Mouse (Mus musculus) intestine, embryonic 15.5 days (tissue): Measurements from ENCODE around the gene Gtf2f2. TPM values are rescaled to one million over a fixed set of nuclear protein-coding genes. Genes with fewer than 3 reads are reported as not detected.

Source experiments
- ATAC-seq: fragments of 200-750 bp; cut with Nextera tagmentation; 2 replicates; pipeline ENCODE4 v1.8.0; 2017; ENCODE audit warnings: moderate TSS enrichment, moderate library complexity
- H3K27ac ChIP-seq: fragments of 300-500 bp; sonication (generic); 2 replicates; pipeline ENCODE4 v1.5.1; 2015; ENCODE audit warnings: mild to moderate bottlenecking, inconsistent platforms
- H3K27me3 ChIP-seq: fragments of 300-500 bp; sonication (generic); replicated peaks from 2 replicates; pipeline ENCODE4 v1.6.1; 2015; ENCODE audit warnings: inconsistent platforms
- H3K36me3 ChIP-seq: fragments of 300-500 bp; sonication (generic); 2 replicates; pipeline ENCODE4 v1.6.1; 2015; ENCODE audit warnings: inconsistent platforms
- H3K4me1 ChIP-seq: fragments of 300-500 bp; sonication (generic); replicated peaks from 2 replicates; pipeline ENCODE4 v1.6.1; 2015; ENCODE audit warnings: inconsistent platforms
- H3K4me2 ChIP-seq: fragments of 300-500 bp; sonication (generic); replicated peaks from 2 replicates; pipeline ENCODE4 v1.6.1; 2015; ENCODE audit warnings: mild to moderate bottlenecking, inconsistent platforms
- H3K4me3 ChIP-seq: fragments of 300-500 bp; sonication (generic); replicated peaks from 2 replicates; pipeline ENCODE4 v1.5.1; 2015; ENCODE audit warnings: inconsistent platforms
- H3K9ac ChIP-seq: fragments of 300-500 bp; sonication (generic); 2 replicates; pipeline ENCODE4 v1.6.1; 2015; ENCODE audit warnings: inconsistent platforms
- H3K9me3 ChIP-seq: fragments of 300-500 bp; sonication (generic); 2 replicates; pipeline ENCODE4 v1.6.1; 2016; ENCODE audit warnings: inconsistent platforms
- WGBS: fragments of 180-500 bp; shearing (Covaris S2); methylation state at CpG from one replicate; pipeline ENCODE4 v1.1.7; 2015; 5-methylcytosine and 5-hydroxymethylcytosine counted together
- polyA plus RNA-seq: library from polyadenylated mRNA; unstranded; fragments of >200 nt; fragmentation: Nextera tagmentation; extraction: Ambion mirVana; gene quantifications from 2 replicates; pipeline ENCODE4 v1.2.1, GENCODE M21; 2015

The Gtf2f2 gene
- polyA plus RNA-seq, 1 experiment from 2014 or later: 37.2 TPM

- H3K27me3 ChIP-seq: no peaks in the 10 kb centered on the region
- H3K4me2 ChIP-seq: no peak overlapping the region
- H3K4me1 ChIP-seq: no peaks in the 10 kb centered on the region
- no peak overlapping the region for H3K4me3 ChIP-seq
- no peak overlapping the region for H3K27ac ChIP-seq
- no peaks in the 10 kb centered on the region for H3K36me3 ChIP-seq
- ATAC-seq: no peak
- no peaks in the 10 kb centered on the region for H3K9me3 ChIP-seq
- no peak overlapping the region for H3K9ac ChIP-seq
- WGBS: 83% methylated on average over 2 of the region's 2 CpGs
Observed at GRCm38 (mm10) chr14:75902013-75902412, 108.7 kb downstream of the Gtf2f2 start.

- no peaks in the 10 kb centered on the region for H3K27me3 ChIP-seq
- no peaks in the 10 kb centered on the region for H3K9me3 ChIP-seq
- no peak overlapping the region for H3K4me3 ChIP-seq
- no peak overlapping the region for H3K27ac ChIP-seq
- whole genome bisulfite sequencing: 60% methylated on average over 5 of the region's 5 CpGs
- ATAC-seq: no peak
- no peak overlapping the region for H3K4me2 ChIP-seq
- H3K36me3 ChIP-seq: no peaks in the 10 kb centered on the region
- no peaks in the 10 kb centered on the region for H3K4me1 ChIP-seq
- no peak overlapping the region for H3K9ac ChIP-seq
Observed at GRCm38 (mm10) chr14:75900793-75901499, 109.7 kb downstream of the Gtf2f2 start.

GRCm38 (mm10) chr14:75899566-75899965 lies 111.1 kb downstream of the Gtf2f2 start:
- Histone ChIP-seq H3K36me3 (no peaks in the 10 kb centered on the region), H3K27ac (no peak overlapping the region), H3K9ac (no peak overlapping the region), H3K9me3 (no peaks in the 10 kb centered on the region), H3K4me1 (no peaks in the 10 kb centered on the region), H3K27me3 (no peaks in the 10 kb centered on the region), H3K4me3 (no peak overlapping the region), H3K4me2 (no peak overlapping the region)
- WGBS: 19% methylated on average over 4 of the region's 4 CpGs
- peak; percentile 70 for ATAC-seq

GRCm38 (mm10) chr14:75892118-75892517 lies 118.5 kb downstream of the Gtf2f2 start:
- Histone ChIP-seq H3K9ac (no peak overlapping the region), H3K4me1 (no peaks in the 10 kb centered on the region), H3K4me3 (no peak overlapping the region), H3K9me3 (no peaks in the 10 kb centered on the region), H3K27ac (no peak overlapping the region), H3K4me2 (no peak overlapping the region), H3K27me3 (no peaks in the 10 kb centered on the region), H3K36me3 (no peaks in the 10 kb centered on the region)
- 81% methylated on average over 9 of the region's 9 CpGs for WGBS
- ATAC-seq: no peak

GRCm38 (mm10) chr14:75883873-75884272 lies 126.8 kb downstream of the Gtf2f2 start:
- 80% methylated on average over 5 of the region's 5 CpGs for WGBS
- Histone ChIP-seq H3K27ac (no peak overlapping the region), H3K4me1 (no peaks in the 10 kb centered on the region), H3K36me3 (no peaks in the 10 kb centered on the region), H3K4me2 (no peak overlapping the region), H3K9ac (no peak overlapping the region), H3K4me3 (no peak overlapping the region), H3K9me3 (no peaks in the 10 kb centered on the region), H3K27me3 (no peaks in the 10 kb centered on the region)
- ATAC-seq: no peak

GRCm38 (mm10) chr14:75883330-75883729 lies 127.3 kb downstream of the Gtf2f2 start:
- Histone ChIP-seq H3K9ac (no peak overlapping the region), H3K4me3 (no peak overlapping the region), H3K4me1 (no peaks in the 10 kb centered on the region), H3K9me3 (no peaks in the 10 kb centered on the region), H3K27ac (no peak overlapping the region), H3K4me2 (no peak overlapping the region), H3K36me3 (no peaks in the 10 kb centered on the region), H3K27me3 (no peaks in the 10 kb centered on the region)
- no peak for ATAC-seq
- 69% methylated on average over 5 of the region's 5 CpGs for WGBS

GRCm38 (mm10) chr14:75881856-75882255 lies 128.8 kb downstream of the Gtf2f2 start:
- Histone ChIP-seq H3K9me3 (no peaks in the 10 kb centered on the region), H3K36me3 (no peaks in the 10 kb centered on the region), H3K4me1 (no peaks in the 10 kb centered on the region), H3K9ac (no peak overlapping the region), H3K27me3 (no peaks in the 10 kb centered on the region), H3K27ac (no peak overlapping the region), H3K4me3 (no peak overlapping the region), H3K4me2 (no peak overlapping the region)
- no peak for ATAC-seq
- WGBS: 40% methylated on average over 4 of the region's 4 CpGs

- Histone ChIP-seq H3K27me3 (no peaks in the 10 kb centered on the region), H3K36me3 (no peaks in the 10 kb centered on the region), H3K27ac (no peak overlapping the region), H3K4me1 (0 out of 2 replicates have a peak, but pooled peaks cover 4% of the 10 kb centered on the region), H3K4me3 (no peak overlapping the region), H3K4me2 (no peak overlapping the region), H3K9ac (no peak overlapping the region), H3K9me3 (no peaks in the 10 kb centered on the region)
- no peak for ATAC-seq
- WGBS: 27% methylated on average over 8 of the region's 8 CpGs
Observed at GRCm38 (mm10) chr14:75878980-75879379, 131.7 kb downstream of the Gtf2f2 start.

- H3K9me3 ChIP-seq: no peaks in the 10 kb centered on the region
- no peak overlapping the region for H3K4me3 ChIP-seq
- H3K36me3 ChIP-seq: no peaks in the 10 kb centered on the region
- no peak overlapping the region for H3K4me2 ChIP-seq
- WGBS: 78% methylated on average over 3 of the region's 3 CpGs
- H3K27ac ChIP-seq: no peak overlapping the region
- no peaks in the 10 kb centered on the region for H3K27me3 ChIP-seq
- no peak overlapping the region for H3K9ac ChIP-seq
- 0 out of 2 replicates have a peak, but pooled peaks cover 4% of the 10 kb centered on the region for H3K4me1 ChIP-seq
- no peak for ATAC-seq
Observed at GRCm38 (mm10) chr14:75877297-75877696, 133.4 kb downstream of the Gtf2f2 start.

- no peak overlapping the region for H3K4me3 ChIP-seq
- H3K4me2 ChIP-seq: peak overlapping the region; percentile 46
- H3K36me3 ChIP-seq: no peaks in the 10 kb centered on the region
- no peaks in the 10 kb centered on the region for H3K27me3 ChIP-seq
- no peak overlapping the region for H3K9ac ChIP-seq
- no peak overlapping the region for H3K27ac ChIP-seq
- ATAC-seq: peak; percentile 35
- WGBS: 12% methylated on average over 21 of the region's 21 CpGs
- 0 out of 2 replicates have a peak, but pooled peaks cover 4% of the 10 kb centered on the region for H3K4me1 ChIP-seq
- no peaks in the 10 kb centered on the region for H3K9me3 ChIP-seq
Observed at GRCm38 (mm10) chr14:75876320-75877043, 134.2 kb downstream of the Gtf2f2 start.

- Histone ChIP-seq H3K27ac (no peak overlapping the region), H3K9me3 (no peaks in the 10 kb centered on the region), H3K4me3 (no peak overlapping the region), H3K27me3 (no peaks in the 10 kb centered on the region), H3K9ac (no peak overlapping the region), H3K4me1 (0 out of 2 replicates have a peak, but pooled peaks cover 4% of the 10 kb centered on the region), H3K4me2 (no peak overlapping the region), H3K36me3 (no peaks in the 10 kb centered on the region)
- 66% methylated on average over 9 of the region's 9 CpGs for WGBS
- ATAC-seq: no peak
Observed at GRCm38 (mm10) chr14:75873612-75874011, 137.1 kb downstream of the Gtf2f2 start.

GRCm38 (mm10) chr14:75871750-75872149 lies 138.9 kb downstream of the Gtf2f2 start:
- ATAC-seq: no peak
- 91% methylated on average over 4 of the region's 4 CpGs for WGBS
- 0 out of 2 replicates have a peak, but pooled peaks cover 4% of the 10 kb centered on the region for H3K4me1 ChIP-seq
- no peaks in the 10 kb centered on the region for H3K9me3 ChIP-seq
- no peak overlapping the region for H3K27ac ChIP-seq
- H3K4me2 ChIP-seq: no peak overlapping the region
- no peaks in the 10 kb centered on the region for H3K36me3 ChIP-seq
- H3K4me3 ChIP-seq: no peak overlapping the region
- H3K27me3 ChIP-seq: no peaks in the 10 kb centered on the region
- H3K9ac ChIP-seq: no peak overlapping the region
